Mouse (Mus musculus) MEL (cell line): ENCODE measurements around the gene Lgals3. TPM values are rescaled to one million over a fixed set of nuclear protein-coding genes. Genes with fewer than 3 reads are reported as not detected.

Experiments
- DNase-seq: peaks from one replicate; pipeline ENCODE4 v3.0.0; 2011; ENCODE audit warnings: low read depth, low spot score
- H3K27ac ChIP-seq: 2 replicates; pipeline ENCODE4 v1.5.1; 2012; ENCODE audit warnings: low read depth, mild to moderate bottlenecking, control low read depth, low read length, moderate library complexity; ENCODE audit not compliant: control insufficient read depth
- H3K27me3 ChIP-seq, 2 experiments: fragments of 150-350 bp in 1 of 2; sonication (generic) in 1 of 2; 2 replicates each; pipeline ENCODE4 v1.6.1; 2012; ENCODE audit warnings: low read length in 2 of 2, mild to moderate bottlenecking in 2 of 2, improper control_type of control experiment in 1 of 2, moderate library complexity in 1 of 2; ENCODE audit not compliant: insufficient read depth in 2 of 2, control insufficient read depth in 1 of 2
- H3K36me3 ChIP-seq, 2 experiments: 2 replicates each; pipeline ENCODE4 v1.6.1; 2012 to 2014; ENCODE audit warnings: low read length in 2 of 2, improper control_type of control experiment in 1 of 2, inconsistent platforms in 1 of 2, mild to moderate bottlenecking in 1 of 2; ENCODE audit not compliant: insufficient read depth in 2 of 2, control insufficient read depth in 1 of 2
- H3K4me1 ChIP-seq, 2 experiments: fragments of 150-350 bp in 1 of 2; sonication (generic) in 1 of 2; 2 replicates each; pipeline ENCODE4 v1.6.1; 2012; ENCODE audit warnings: low read length in 2 of 2, improper control_type of control experiment in 1 of 2, mild to moderate bottlenecking in 1 of 2; ENCODE audit not compliant: insufficient read depth in 2 of 2, control insufficient read depth in 1 of 2
- H3K4me3 ChIP-seq, 2 experiments: fragments of 150-350 bp in 1 of 2; sonication (generic) in 1 of 2; 2 replicates each; pipeline ENCODE4 v1.5.1; 2012; ENCODE audit warnings: low read depth in 2 of 2, low read length in 2 of 2, mild to moderate bottlenecking in 2 of 2, moderate library complexity in 2 of 2, control low read depth in 1 of 2, improper control_type of control experiment in 1 of 2; ENCODE audit not compliant: control insufficient read depth in 1 of 2, insufficient read depth in 1 of 2
- H3K79me2 ChIP-seq: 2 replicates; pipeline ENCODE4 v1.6.1; 2012; ENCODE audit warnings: mild to moderate bottlenecking, low read length, moderate library complexity; ENCODE audit not compliant: control insufficient read depth, poor library complexity, insufficient read depth
- H3K9ac ChIP-seq: 2 replicates; pipeline ENCODE4 v1.6.1; 2012; ENCODE audit warnings: low read depth, mild to moderate bottlenecking, control low read depth, low read length, moderate library complexity; ENCODE audit not compliant: control insufficient read depth, poor library complexity, severe bottlenecking
- H3K9me3 ChIP-seq: fragments of 150-350 bp; sonication (generic); replicated peaks from 2 replicates; pipeline ENCODE4 v1.6.1; 2012; ENCODE audit warnings: mild to moderate bottlenecking, low read length, improper control_type of control experiment, moderate library complexity; ENCODE audit not compliant: insufficient read depth
- CHD2 ChIP-seq: IDR thresholded peaks from 2 replicates; pipeline ENCODE4 v1.6.1; 2011; ENCODE audit warnings: low read length, improper control_type of control experiment
- E2F4 ChIP-seq: IDR thresholded peaks from 2 replicates; pipeline ENCODE4 v1.6.1; 2011; ENCODE audit warnings: low read depth, low read length, improper control_type of control experiment, borderline replicate concordance
- ELF1 ChIP-seq: IDR thresholded peaks from 2 replicates; pipeline ENCODE4 v1.6.1; 2014; ENCODE audit warnings: low read depth, mild to moderate bottlenecking, inconsistent platforms, low read length, improper control_type of control experiment, moderate library complexity
- EP300 ChIP-seq, 2 experiments: IDR thresholded peaks; 2 replicates each; pipeline ENCODE4 v1.6.1; 2011; ENCODE audit warnings: improper control_type of control experiment in 2 of 2, low read length in 2 of 2, low read depth in 1 of 2, mild to moderate bottlenecking in 1 of 2
- GABPA ChIP-seq: IDR thresholded peaks from 2 replicates; pipeline ENCODE4 v1.6.1; 2012; ENCODE audit warnings: low read depth, mild to moderate bottlenecking, inconsistent platforms, low read length, improper control_type of control experiment, moderate library complexity
- KAT2A ChIP-seq: conservative IDR thresholded peaks from 2 replicates; pipeline ENCODE4 v1.6.1; 2012; ENCODE audit warnings: low read depth, low read length, improper control_type of control experiment, inconsistent platforms
- MAFK ChIP-seq: IDR thresholded peaks from 2 replicates; pipeline ENCODE4 v1.6.1; 2011; ENCODE audit warnings: low read depth, mild to moderate bottlenecking, low read length, improper control_type of control experiment, borderline replicate concordance
- MAX ChIP-seq: IDR thresholded peaks from 2 replicates; pipeline ENCODE4 v1.6.1; 2011; ENCODE audit warnings: low read length, improper control_type of control experiment
- MEF2A ChIP-seq: IDR thresholded peaks from 2 replicates; pipeline ENCODE4 v1.6.1; 2014; ENCODE audit warnings: low read depth, mild to moderate bottlenecking, inconsistent platforms, low read length, improper control_type of control experiment; ENCODE audit not compliant: poor library complexity, insufficient replicate concordance, severe bottlenecking; ENCODE audit errors: extremely low read depth
- MXI1 ChIP-seq: IDR thresholded peaks from 2 replicates; pipeline ENCODE4 v1.6.1; 2011; ENCODE audit warnings: mild to moderate bottlenecking, low read depth, low read length, improper control_type of control experiment
- MYB ChIP-seq: IDR thresholded peaks from 2 replicates; pipeline ENCODE4 v1.6.1; 2011; ENCODE audit warnings: mild to moderate bottlenecking, low read depth, low read length, improper control_type of control experiment
- MYC ChIP-seq: IDR thresholded peaks from 2 replicates; pipeline ENCODE4 v1.6.1; 2011; ENCODE audit warnings: low read depth, mild to moderate bottlenecking, low read length, improper control_type of control experiment, moderate library complexity
- POLR2A ChIP-seq, 2 experiments: IDR thresholded peaks; 2 replicates each; pipeline ENCODE4 v1.6.1; 2011 to 2012; ENCODE audit warnings: low read length in 2 of 2, mild to moderate bottlenecking in 2 of 2, control low read depth in 1 of 2, improper control_type of control experiment in 1 of 2, low read depth in 1 of 2, moderate library complexity in 1 of 2; ENCODE audit not compliant: control insufficient read depth in 1 of 2, insufficient read depth in 1 of 2, poor library complexity in 1 of 2
- RAD21 ChIP-seq: IDR thresholded peaks from 2 replicates; pipeline ENCODE4 v1.6.1; 2011; ENCODE audit warnings: mild to moderate bottlenecking, low read depth, low read length, improper control_type of control experiment
- RCOR1 ChIP-seq: IDR thresholded peaks from 2 replicates; pipeline ENCODE4 v1.6.1; 2012; ENCODE audit warnings: low read depth, mild to moderate bottlenecking, inconsistent platforms, low read length, improper control_type of control experiment
- SMC3 ChIP-seq: IDR thresholded peaks from 2 replicates; pipeline ENCODE4 v1.6.1; 2011; ENCODE audit warnings: low read depth, low read length, improper control_type of control experiment
- TAL1 ChIP-seq: IDR thresholded peaks from 2 replicates; pipeline ENCODE4 v1.6.1; 2012; ENCODE audit warnings: mild to moderate bottlenecking, inconsistent platforms, low read length, moderate library complexity, mixed read lengths
- USF1 ChIP-seq: IDR thresholded peaks from 2 replicates; pipeline ENCODE4 v1.6.1; 2014; ENCODE audit warnings: low read depth, mild to moderate bottlenecking, inconsistent platforms, low read length, improper control_type of control experiment, moderate library complexity
- USF2 ChIP-seq, 2 experiments: IDR thresholded peaks; 2 replicates each; pipeline ENCODE4 v1.6.1; 2011 to 2012; ENCODE audit warnings: improper control_type of control experiment in 2 of 2, low read length in 2 of 2, borderline replicate concordance in 1 of 2, inconsistent platforms in 1 of 2, low read depth in 1 of 2, mild to moderate bottlenecking in 1 of 2; ENCODE audit not compliant: insufficient read depth in 1 of 2
- ZC3H11A ChIP-seq: IDR thresholded peaks from 2 replicates; pipeline ENCODE4 v1.6.1; 2012; ENCODE audit warnings: low read depth, mild to moderate bottlenecking, inconsistent platforms, low read length, improper control_type of control experiment
- ZKSCAN1 ChIP-seq: IDR thresholded peaks from 2 replicates; pipeline ENCODE4 v1.6.1; 2012; ENCODE audit warnings: low read depth, mild to moderate bottlenecking, inconsistent platforms, low read length, improper control_type of control experiment, moderate library complexity
- ZMIZ1 ChIP-seq: IDR thresholded peaks from 2 replicates; pipeline ENCODE4 v1.6.1; 2012; ENCODE audit warnings: low read depth, mild to moderate bottlenecking, inconsistent platforms, low read length, improper control_type of control experiment, moderate library complexity
- ZNF384 ChIP-seq: IDR thresholded peaks from 2 replicates; pipeline ENCODE4 v1.6.1; 2012; ENCODE audit warnings: low read depth, mild to moderate bottlenecking, inconsistent platforms, low read length, improper control_type of control experiment
- polyA plus RNA-seq, 2 experiments: library from polyadenylated mRNA; stranded (reverse) in 1 of 2; unstranded in 1 of 2; fragments of >175 nt in 1 of 2; fragments of >200 nt in 1 of 2; gene quantifications; 2 replicates each; pipeline versions ENCODE4 v1.2.1 to v1.2.4; 2012; ENCODE audit warnings: low replicate concordance in 2 of 2, low read depth in 1 of 2; ENCODE audit not compliant: insufficient read length in 2 of 2, insufficient read depth in 1 of 2, missing spikeins in 1 of 2
- total RNA-seq: library from RNA; depleted of rRNA; stranded (reverse); fragments of 300-350 nt; gene quantifications from 2 replicates; pipeline ENCODE4 v1.2.3, GENCODE M21; 2012

Gene Lgals3
- total and polyA plus RNA-seq, 3 experiments: 0.12 to 1.8 TPM; not detected in 1

GRCm38 (mm10) chr14:47384653-47385052 is 17.1 kb downstream of the Lgals3 start:
- H3K4me1 ChIP-seq: no peaks in the 10 kb centered on the region
- H3K79me2 ChIP-seq: no peaks in the 10 kb centered on the region
- H3K27me3 ChIP-seq: no peaks in the 10 kb centered on the region
- no peak for TF ChIP-seq RAD21
- no peak for TF ChIP-seq EP300 (IDR thresholded peaks at IDR 0.05; ENCODE audit: low read depth in 1 of 2, low read length in 2 of 2)
- TF ChIP-seq MYC: no peak
- TF ChIP-seq TAL1: no peak
- TF ChIP-seq ZNF384: no peak
- TF ChIP-seq ELF1: no peak
- no peak for TF ChIP-seq USF2 (IDR thresholded peaks at IDR 0.05; ENCODE audit: borderline replicate concordance in 1 of 2, insufficient read depth in 1 of 2, low read depth in 1 of 2, low read length in 2 of 2)
- TF ChIP-seq POLR2A (IDR thresholded peaks at IDR 0.05; ENCODE audit: control insufficient read depth in 1 of 2, insufficient read depth in 1 of 2, low read depth in 1 of 2, low read length in 2 of 2, poor library complexity in 1 of 2): no peak
- no peak for TF ChIP-seq MYB
- no peak for TF ChIP-seq CHD2
- no peak for TF ChIP-seq GABPA
- no peak overlapping the region for H3K9ac ChIP-seq
- no peak for DNase-seq
- no peaks in the 10 kb centered on the region for H3K9me3 ChIP-seq
- no peak overlapping the region for H3K4me3 ChIP-seq
- no peak overlapping the region for H3K27ac ChIP-seq
- peaks cover 0 to 8% of the 10 kb centered on the region in 2 experiments; a peak in 2 of 4 replicates for H3K36me3 ChIP-seq

GRCm38 (mm10) chr14:47386125-47386524 is 18.6 kb downstream of the Lgals3 start:
- no peaks in the 10 kb centered on the region for H3K4me1 ChIP-seq
- H3K36me3 ChIP-seq: peaks cover 0 to 16% of the 10 kb centered on the region in 2 experiments; a peak in 2 of 4 replicates
- no peak overlapping the region for H3K27ac ChIP-seq
- H3K79me2 ChIP-seq: no peaks in the 10 kb centered on the region
- no peak for DNase-seq
- TF ChIP-seq ZC3H11A (no peak), KAT2A (no peak), MAFK (no peak), RCOR1 (no peak), ZKSCAN1 (no peak), MXI1 (no peak), USF1 (no peak), GABPA (no peak), TAL1 (no peak), MAX (no peak), RAD21 (no peak), ZNF384 (no peak), POLR2A (IDR thresholded peaks at IDR 0.05; ENCODE audit: control insufficient read depth in 1 of 2, insufficient read depth in 1 of 2, low read depth in 1 of 2, low read length in 2 of 2, poor library complexity in 1 of 2) (no peak), SMC3 (no peak), MEF2A (no peak), MYC (no peak), E2F4 (no peak), ZMIZ1 (no peak)
- no peak overlapping the region for H3K9ac ChIP-seq
- no peaks in the 10 kb centered on the region for H3K27me3 ChIP-seq
- no peaks in the 10 kb centered on the region for H3K9me3 ChIP-seq
- no peak overlapping the region for H3K4me3 ChIP-seq
